Mouse (Mus musculus) adrenal gland, postnatal 14 days (tissue): ENCODE results near the gene Ppt2. TPM values are rescaled to one million over a fixed set of nuclear protein-coding genes. Genes with fewer than 3 reads are reported as not detected.

Source experiments
- DNase-seq: peaks from one replicate; pipeline ENCODE4 v3.0.0; 2021; ENCODE audit warnings: mixed read lengths
- total RNA-seq: library from RNA; stranded (reverse); gene quantifications from 2 replicates; pipeline ENCODE4 v1.2.3, GENCODE M21; 2021

Gene Ppt2
- total RNA-seq, 1 experiment from 2014 or later, result 50.0 TPM

DNA sequence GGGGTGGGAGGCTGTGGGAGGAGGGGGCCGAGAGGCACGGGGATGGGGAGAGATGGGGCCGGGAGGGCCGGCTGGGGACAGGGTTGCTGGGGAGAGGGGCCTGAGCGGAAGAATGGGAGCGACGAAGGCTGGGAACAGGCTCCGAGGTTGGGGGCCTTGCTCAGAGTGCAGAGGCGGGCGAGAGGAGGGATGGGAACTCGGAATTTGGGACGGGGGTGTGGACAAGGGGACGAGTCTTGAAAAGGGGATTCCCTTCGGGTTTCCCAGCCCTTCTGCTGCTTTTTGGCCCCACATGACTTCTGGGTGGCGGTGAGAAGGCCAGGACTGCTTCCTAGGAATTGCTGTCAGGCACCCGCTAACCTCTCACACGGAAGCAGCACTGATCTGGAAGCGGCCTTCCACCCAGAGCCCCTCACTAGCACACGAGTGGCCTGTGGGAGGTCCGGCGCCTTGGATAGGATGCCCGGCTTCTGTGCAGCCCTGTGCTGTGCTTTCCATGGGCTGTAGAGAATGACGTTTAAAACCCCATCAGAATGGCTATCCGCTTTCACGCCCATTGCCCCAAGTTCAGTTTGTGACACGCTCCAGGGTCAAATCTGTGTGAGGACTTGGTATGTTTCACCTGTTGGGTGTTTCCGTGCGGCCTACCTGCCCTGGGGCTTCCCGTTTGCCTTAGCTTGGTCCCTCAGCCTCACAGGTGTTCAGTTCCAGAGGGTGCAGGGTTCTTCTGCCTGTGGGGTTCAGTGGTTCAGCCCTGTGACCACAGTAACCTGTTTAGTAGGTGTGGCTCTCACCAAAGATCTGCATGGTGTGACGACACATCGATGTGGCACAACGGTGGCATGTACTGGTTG is 21.9 kb downstream of the Ppt2 start:
- DNase-seq, result peak; percentile 54

- DNase-seq, result peak; percentile 98
These were observed 22.7 kb downstream of the Ppt2 start for GRCm38 (mm10) chr17:34605609-34606008.

DNA sequence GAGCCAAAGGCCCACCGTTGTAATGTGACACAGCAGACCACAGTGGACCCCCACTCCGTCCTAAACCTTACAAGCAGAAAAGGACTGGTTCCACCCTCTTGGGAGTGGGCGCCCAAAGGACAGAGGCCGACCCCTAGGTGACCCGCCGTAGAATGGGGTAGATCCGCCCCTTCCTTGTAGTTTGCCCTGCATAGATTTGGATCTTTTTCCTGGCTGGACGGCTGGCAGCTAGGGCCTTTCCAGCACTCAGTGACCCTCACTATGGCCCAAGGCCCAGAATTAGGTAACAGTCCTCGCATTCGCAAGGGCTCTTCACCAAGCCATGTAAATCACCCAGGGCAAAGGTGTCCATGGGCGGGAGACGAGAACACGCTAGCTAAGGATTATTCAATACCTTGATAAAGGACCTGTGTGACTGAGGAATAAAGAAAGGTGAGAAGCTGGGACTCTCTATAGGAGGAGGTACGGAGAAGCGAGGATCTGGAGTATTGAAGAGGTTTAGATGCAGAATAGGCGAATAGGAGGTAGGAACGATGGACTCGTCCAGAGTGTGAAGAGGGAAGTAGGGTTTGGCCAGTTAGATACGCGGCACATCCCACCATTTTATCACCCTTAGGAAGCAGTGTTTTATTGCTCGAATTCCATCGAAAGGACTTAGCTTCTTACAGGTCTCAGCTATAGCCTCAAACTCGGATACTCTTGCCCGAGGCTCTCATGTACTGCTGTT is 23.6 kb downstream of the Ppt2 start:
- DNase-seq, result peak; percentile 86

DNA sequence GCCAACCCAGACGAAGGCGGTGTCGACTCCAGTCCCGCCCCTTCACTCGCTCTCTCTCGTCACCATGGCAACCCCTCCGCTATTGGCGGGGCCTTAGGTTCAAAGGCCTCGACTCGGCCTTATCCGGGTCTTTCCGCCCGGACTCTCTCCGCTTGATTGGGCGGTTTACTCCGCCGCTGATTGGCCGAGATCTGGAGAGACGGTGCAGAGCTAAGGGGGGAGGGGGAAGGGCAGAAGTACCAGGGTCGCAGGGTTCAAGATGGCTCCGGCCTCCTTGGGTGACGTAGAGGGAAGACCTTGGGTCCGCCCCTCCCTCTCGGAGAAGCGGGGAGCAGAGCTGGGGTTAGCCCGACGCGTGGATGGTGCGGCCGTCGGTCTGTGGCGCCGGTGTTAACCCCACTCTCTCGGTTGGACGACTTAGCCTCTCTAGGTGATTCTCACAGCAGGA is 24.2 kb downstream of the Ppt2 start, which contains the start of gene Agpat1:
Gene Agpat1, plus strand, starts transcription at position 202 of the 448 bp plus-strand sequence.
- peak; percentile 100 for DNase-seq

DNA sequence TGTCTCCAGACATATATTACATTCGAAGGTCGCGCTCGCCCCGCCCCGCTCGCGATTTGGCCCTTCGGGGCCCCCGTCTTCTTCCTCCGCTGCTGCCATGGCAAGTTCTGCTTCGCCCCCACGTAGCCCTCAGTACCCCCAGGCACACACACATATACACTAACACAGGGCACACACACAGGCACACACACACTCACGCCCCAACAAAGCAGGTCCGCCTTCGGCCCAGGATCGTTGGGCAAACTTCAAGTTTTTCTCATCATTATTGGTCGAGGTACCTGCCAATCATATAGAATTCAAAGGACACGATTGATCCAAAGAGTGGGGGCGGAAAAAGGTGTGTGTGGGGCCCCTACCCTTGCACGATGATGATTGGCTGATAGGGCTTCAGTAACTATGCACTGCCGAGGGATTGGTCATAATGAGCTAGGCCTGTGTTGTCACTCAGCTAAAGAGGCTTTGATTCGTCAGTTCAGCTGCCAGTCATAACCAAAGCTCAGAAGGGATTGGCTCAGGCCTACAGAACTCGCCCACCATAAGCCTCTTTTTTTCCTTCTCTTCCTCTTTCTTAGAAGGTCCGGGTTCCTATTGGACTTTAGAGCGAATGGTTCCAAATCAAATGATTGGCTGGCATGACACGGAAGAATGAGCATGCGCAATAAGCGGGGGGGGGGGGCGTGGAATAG is 24.8 kb downstream of the Ppt2 start, which contains the start of gene Rnf5:
Gene Rnf5, minus strand, starts transcription at position 316 of the 686 bp plus-strand sequence.
- peak; percentile 98 for DNase-seq

DNA sequence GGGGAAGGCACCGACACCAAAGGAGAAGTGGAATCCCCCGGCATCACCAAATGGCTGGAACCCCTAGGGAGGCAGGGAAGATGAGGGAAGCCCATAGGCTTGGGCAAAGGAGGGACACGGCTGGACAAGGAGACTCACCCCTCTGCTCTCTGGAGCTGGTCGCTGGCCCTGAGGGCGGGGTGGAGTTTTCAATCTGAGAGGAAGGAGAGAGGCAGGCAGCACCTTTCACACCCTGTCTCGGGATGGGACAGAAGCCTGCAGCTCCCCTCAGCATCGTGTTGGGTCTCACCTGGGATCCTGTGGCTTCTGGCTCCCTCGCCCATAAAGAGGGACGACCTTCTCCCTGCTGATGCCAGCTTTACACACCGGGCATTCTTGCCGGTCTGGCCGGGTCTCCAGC is 26.5 kb downstream of the Ppt2 start:
- DNase-seq, result no peak

- no peak for DNase-seq
These were observed 28.4 kb downstream of the Ppt2 start for GRCm38 (mm10) chr17:34599891-34600290.

DNA sequence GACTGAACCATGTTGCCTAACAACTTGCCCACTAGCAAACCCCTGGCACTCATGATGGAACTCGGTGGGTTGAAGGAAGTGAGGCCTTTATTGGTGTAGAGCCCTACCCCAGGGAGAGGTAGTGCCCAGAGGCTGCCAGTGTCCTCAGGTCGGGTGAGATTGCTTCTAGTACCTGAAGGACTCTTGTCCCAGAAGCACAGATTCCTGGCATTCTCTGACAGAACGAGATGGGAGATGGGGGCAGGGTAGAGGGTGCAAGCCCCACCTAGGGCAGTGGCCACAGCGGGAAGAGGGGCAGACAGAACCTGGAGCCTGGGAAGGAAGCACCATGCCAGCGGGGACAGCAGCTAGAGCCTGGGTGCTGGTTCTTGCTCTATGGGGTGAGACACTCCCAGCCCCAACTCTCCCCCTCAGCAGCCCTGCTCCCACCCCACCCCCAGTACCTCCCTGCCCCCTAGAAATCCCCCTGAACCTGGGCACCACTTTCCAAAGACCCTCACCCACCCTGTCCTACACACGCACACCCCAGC is 30.7 kb downstream of the Ppt2 start, which contains the start of gene Ager:
Gene Ager, plus strand, starts transcription at position 297 of the 530 bp plus-strand sequence.
- no peak for DNase-seq

- DNase-seq, result no peak
These were observed 32.2 kb downstream of the Ppt2 start for GRCm38 (mm10) chr17:34596098-34596497.

GRCm38 (mm10) chr17:34593752-34594525 is 34.4 kb downstream of the Ppt2 start:
- peak; percentile 54 for DNase-seq

- peak; percentile 67 for DNase-seq
These were observed 35.4 kb downstream of the Ppt2 start for GRCm38 (mm10) chr17:34592581-34593549.

- peak; percentile 98 for DNase-seq
These were observed 36.3 kb downstream of the Ppt2 start for GRCm38 (mm10) chr17:34591994-34592375.

DNA sequence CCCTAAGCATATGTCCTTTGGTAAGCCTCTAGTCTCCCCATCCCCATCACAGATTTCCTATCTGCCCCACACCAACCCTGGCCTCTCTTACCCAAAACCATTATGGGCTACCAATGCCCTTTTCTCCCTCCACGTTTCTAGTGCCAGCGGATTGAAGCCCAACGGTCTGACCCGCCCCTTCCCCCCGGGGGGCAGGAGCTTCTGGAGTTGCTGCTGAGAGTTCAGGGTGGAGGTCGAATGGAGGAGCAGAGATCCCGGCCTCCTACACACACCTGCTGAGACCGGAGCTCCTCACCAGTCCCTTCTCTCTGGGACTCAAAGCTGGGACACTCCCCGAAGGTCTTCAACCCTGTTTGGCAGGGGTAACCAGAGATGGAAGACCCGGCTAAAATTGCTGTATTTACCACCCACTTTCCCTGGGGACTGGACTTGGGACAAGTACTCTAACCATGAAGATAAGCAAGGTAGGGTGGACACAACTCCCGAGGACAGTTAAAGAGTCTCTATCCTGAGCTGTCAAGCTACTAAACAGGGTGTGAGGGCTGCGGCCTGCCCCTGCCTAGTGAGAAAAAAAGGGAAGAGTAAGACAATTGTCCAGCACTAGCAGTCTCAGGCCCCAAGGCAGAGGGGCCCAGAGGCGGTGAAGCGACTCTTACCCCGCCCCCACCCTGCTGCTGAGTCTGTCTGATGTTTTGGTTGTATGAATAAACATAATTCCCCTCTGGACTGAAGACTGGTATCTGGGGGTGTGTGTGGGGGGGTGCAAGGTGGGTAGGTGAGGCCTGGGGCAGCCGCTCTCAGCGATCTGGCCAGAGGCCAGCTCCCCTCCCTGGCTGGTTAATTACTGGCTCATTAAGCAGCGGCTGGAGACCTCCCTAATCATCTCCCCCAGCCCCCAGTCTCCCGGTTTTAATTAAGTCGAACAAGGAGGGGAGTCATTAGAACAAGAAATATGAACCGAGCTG is 37.0 kb downstream of the Ppt2 start, which contains the start of gene Pbx2:
Gene Pbx2, plus strand, starts transcription at position 238 of the 965 bp plus-strand sequence.
- peak; percentile 46 for DNase-seq

DNA sequence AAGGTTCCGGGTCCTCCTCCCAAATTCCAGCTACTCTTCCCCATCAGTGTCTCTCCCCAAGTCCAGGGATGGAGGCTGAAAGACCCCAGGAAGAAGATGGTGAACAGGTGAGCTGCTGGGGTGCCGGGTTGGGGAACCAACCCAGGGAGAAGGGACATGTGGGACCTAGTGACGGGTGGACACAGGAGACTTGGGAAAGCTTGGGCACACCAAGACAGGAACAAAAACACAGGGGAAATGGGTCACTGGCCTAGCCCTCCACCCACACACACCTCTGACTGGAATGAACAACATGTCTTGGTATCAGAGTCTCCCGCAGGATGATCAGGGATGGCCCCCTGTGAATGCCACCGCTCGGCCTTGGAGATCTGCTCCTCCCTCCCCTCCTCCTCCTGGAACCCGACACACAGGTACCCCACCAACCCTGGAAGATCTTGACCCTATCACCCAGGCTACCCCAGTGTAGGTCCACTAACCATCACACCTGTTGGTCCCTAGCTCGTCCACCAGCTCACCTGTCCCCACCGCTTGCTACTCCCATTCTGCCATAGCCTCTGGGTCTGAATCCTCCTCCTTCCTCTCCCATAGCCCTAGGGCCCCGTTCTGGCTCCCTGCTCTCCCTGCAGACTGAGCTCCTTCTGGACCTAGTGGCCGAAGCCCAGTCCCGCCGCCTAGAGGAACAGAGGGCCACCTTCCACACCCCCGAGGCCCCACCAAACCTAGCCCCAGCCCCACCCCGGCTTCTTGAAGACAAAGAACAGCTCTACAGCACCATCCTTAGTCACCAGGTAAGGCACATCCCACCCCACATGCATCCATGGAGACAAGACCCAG is 37.9 kb downstream of the Ppt2 start:
- no peak for DNase-seq

DNA sequence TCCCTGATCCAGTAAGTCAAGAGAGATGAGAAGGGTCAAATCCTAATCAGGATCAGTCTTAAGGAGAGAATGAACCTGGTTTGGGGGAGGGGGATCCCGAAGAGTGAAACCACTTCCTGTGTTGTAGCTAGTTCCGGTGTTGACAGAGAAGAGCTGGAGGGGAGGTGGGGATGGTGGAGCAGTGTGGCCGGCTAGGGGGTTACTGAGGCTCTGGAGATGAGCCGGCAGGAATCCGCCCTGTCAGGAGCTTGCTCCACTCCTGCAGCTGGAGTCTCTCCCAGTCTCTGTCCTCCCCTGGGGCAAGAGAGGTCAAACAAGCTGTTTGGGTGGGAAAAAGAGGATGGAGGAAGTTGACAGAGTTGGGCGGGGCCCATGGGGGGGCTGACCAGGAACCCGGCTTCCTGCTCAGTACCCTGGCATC is 38.6 kb downstream of the Ppt2 start, which contains the start of gene Gpsm3:
Gene Gpsm3, plus strand, starts transcription at position 126 of the 421 bp plus-strand sequence.
- DNase-seq, result peak; percentile 62

DNA sequence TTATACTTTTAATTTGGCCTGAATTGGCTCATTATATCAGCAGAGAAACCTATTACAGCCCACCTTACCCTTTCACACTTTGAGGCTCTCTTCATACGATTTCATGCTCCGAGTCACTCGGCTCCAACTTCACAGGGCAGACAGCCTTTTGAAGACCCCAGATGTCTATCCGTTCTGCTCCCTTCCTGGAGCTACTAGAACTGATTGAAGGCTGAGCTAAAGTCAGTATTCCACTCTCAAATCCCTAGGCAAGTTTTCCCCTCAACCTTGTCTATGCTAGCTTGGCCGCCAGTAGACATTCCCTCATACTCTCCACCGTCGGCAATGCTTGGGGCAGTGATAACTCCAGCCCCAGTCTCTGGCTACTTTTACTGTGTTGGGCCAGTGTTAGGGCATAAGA is 39.1 kb downstream of the Ppt2 start:
- no peak for DNase-seq

- DNase-seq, result no peak
These were observed 39.5 kb downstream of the Ppt2 start for GRCm38 (mm10) chr17:34588767-34589166.

DNA sequence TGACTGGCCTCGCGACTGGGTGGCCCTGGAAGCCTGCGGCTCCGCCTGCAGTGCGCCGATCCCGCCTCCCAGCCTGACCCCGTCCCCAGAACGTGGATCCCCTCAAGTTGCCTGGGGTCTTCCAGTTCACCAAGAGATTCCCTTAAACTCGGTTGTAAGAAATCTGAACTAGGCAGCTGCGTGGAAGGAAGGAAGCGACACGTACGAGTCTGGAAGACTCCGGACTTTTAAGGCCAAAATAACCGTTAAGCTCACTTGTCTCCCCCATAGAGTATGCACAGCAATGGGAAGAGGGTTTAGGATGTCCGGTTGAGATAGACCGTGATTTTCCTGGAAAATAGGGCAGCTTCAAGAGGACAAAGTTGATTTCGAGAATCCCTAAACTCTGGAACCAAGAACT is 40.5 kb downstream of the Ppt2 start:
- no peak for DNase-seq
